Mouse (Mus musculus): ENCODE data around the gene Chd1l. TPM values are rescaled to one million over a fixed set of nuclear protein-coding genes. Genes with fewer than 3 reads are reported as not detected.

The Chd1l gene
- polyA plus RNA-seq, 1 experiment from 2014 or later: 16.2 TPM

GRCm38 (mm10) chr3:97641396-97641795 lies 31.4 kb upstream of the Chd1l start:
- H3K4me1 ChIP-seq (replicated peaks): no peaks in the 10 kb centered on the region
- H3K9me3 ChIP-seq (replicated peaks): no peaks in the 10 kb centered on the region
- ATAC-seq (ENCODE audit: low read depth) (no peak), DNase-seq (no peak)
- no peak overlapping the region for H3K4me3 ChIP-seq (replicated peaks)
- WGBS (ENCODE audit: insufficient replicate concordance): 70% methylated on average over 4 of the region's 4 CpGs
- H3K27me3 ChIP-seq: no peaks in the 10 kb centered on the region
- no peak overlapping the region for H3K9ac ChIP-seq
- no peak overlapping the region for H3K4me2 ChIP-seq
- H3K36me3 ChIP-seq: no peaks in the 10 kb centered on the region
- H3K27ac ChIP-seq: no peak overlapping the region

GRCm38 (mm10) chr3:97634288-97634761 lies 24.3 kb upstream of the Chd1l start:
- ATAC-seq (ENCODE audit: low read depth) (no peak), DNase-seq (no peak)
- Histone ChIP-seq H3K9ac (no peak overlapping the region), H3K4me2 (no peak overlapping the region), H3K36me3 (no peaks in the 10 kb centered on the region), H3K27me3 (no peaks in the 10 kb centered on the region), H3K4me3 (replicated peaks) (no peak overlapping the region), H3K9me3 (replicated peaks) (no peaks in the 10 kb centered on the region), H3K4me1 (replicated peaks) (peaks cover 6% of the 10 kb centered on the region), H3K27ac (no peak overlapping the region)
- WGBS (ENCODE audit: insufficient replicate concordance): 57% methylated on average over 3 of the region's 3 CpGs

GRCm38 (mm10) chr3:97633456-97633855 lies 23.5 kb upstream of the Chd1l start:
- Histone ChIP-seq H3K9me3 (replicated peaks) (no peaks in the 10 kb centered on the region), H3K4me2 (no peak overlapping the region), H3K27ac (no peak overlapping the region), H3K4me1 (replicated peaks) (peaks cover 14% of the 10 kb centered on the region), H3K36me3 (no peaks in the 10 kb centered on the region), H3K9ac (no peak overlapping the region), H3K4me3 (replicated peaks) (no peak overlapping the region), H3K27me3 (no peaks in the 10 kb centered on the region)
- DNase-seq (no peak), ATAC-seq (ENCODE audit: low read depth) (no peak)
- 58% methylated on average over 4 of the region's 4 CpGs for WGBS (ENCODE audit: insufficient replicate concordance)

- H3K9ac ChIP-seq: no peak overlapping the region
Measured at GRCm38 (mm10) chr3:97631258-97631860, 21.4 kb upstream of the Chd1l start.

GRCm38 (mm10) chr3:97630746-97631145 lies 20.7 kb upstream of the Chd1l start:
- Histone ChIP-seq H3K36me3 (no peaks in the 10 kb centered on the region), H3K4me1 (replicated peaks) (peaks cover 22% of the 10 kb centered on the region), H3K9me3 (replicated peaks) (no peaks in the 10 kb centered on the region), H3K4me2 (no peak overlapping the region), H3K4me3 (replicated peaks) (no peak overlapping the region), H3K27ac (no peak overlapping the region), H3K9ac (no peak overlapping the region), H3K27me3 (no peaks in the 10 kb centered on the region)
- DNase-seq (no peak), ATAC-seq (ENCODE audit: low read depth) (no peak)
- whole genome bisulfite sequencing (ENCODE audit: insufficient replicate concordance): 77% methylated on average over 4 of the region's 4 CpGs

More at GRCm38 (mm10) chr3:97631258-97631860, 21.4 kb upstream of the Chd1l start:
- H3K27ac ChIP-seq: no peak overlapping the region
- H3K4me3 ChIP-seq (replicated peaks): no peak overlapping the region
- H3K9me3 ChIP-seq (replicated peaks): no peaks in the 10 kb centered on the region
- peaks cover 22% of the 10 kb centered on the region for H3K4me1 ChIP-seq (replicated peaks)
- no peaks in the 10 kb centered on the region for H3K27me3 ChIP-seq
- ATAC-seq (ENCODE audit: low read depth): no peak
- no peaks in the 10 kb centered on the region for H3K36me3 ChIP-seq
- no peak for DNase-seq
- 69% methylated on average over 8 of the region's 8 CpGs for WGBS (ENCODE audit: insufficient replicate concordance)
- H3K4me2 ChIP-seq: no peak overlapping the region

GRCm38 (mm10) chr3:97629941-97630340 lies 19.9 kb upstream of the Chd1l start:
- Histone ChIP-seq H3K4me3 (replicated peaks) (no peak overlapping the region), H3K4me2 (peak overlapping the region; percentile 74; the same call in 1 of the 2 replicates)

GRCm38 (mm10) chr3:97628391-97629001 lies 18.5 kb upstream of the Chd1l start, which contains the start of gene Fmo5:
Fmo5 (plus strand) TSS chr3:97628804.
- no peaks in the 10 kb centered on the region for H3K36me3 ChIP-seq
- peak within 1 kb of the TSS; percentile 70 for H3K27ac ChIP-seq
- H3K4me1 ChIP-seq (replicated peaks): peaks cover 22% of the 10 kb centered on the region
- peak; percentile 63 for DNase-seq
- 2% methylated on average over 18 of the region's 18 CpGs for WGBS (ENCODE audit: insufficient replicate concordance)
- peak within 1 kb of the TSS; percentile 67 for H3K9ac ChIP-seq
- no peaks in the 10 kb centered on the region for H3K27me3 ChIP-seq
- peak within 1 kb of the TSS; percentile 74 for H3K4me2 ChIP-seq
- peak within 1 kb of the TSS; percentile 63 for H3K4me3 ChIP-seq (replicated peaks)
- no peaks in the 10 kb centered on the region for H3K9me3 ChIP-seq (replicated peaks)
- ATAC-seq (ENCODE audit: low read depth): peak; percentile 100

More at GRCm38 (mm10) chr3:97629941-97630340, 19.9 kb upstream of the Chd1l start:
- no peaks in the 10 kb centered on the region for H3K9me3 ChIP-seq (replicated peaks)
- DNase-seq (no peak), ATAC-seq (ENCODE audit: low read depth) (no peak)
- peaks cover 22% of the 10 kb centered on the region for H3K4me1 ChIP-seq (replicated peaks)
- H3K27ac ChIP-seq: no peak overlapping the region
- no peaks in the 10 kb centered on the region for H3K36me3 ChIP-seq
- WGBS (ENCODE audit: insufficient replicate concordance): 72% methylated on average over 4 of the region's 4 CpGs
- H3K27me3 ChIP-seq: no peaks in the 10 kb centered on the region
- no peak overlapping the region for H3K9ac ChIP-seq

- Histone ChIP-seq H3K9ac (peak overlapping the region; percentile 67; the same call in 1 of the 2 replicates), H3K27ac (peak overlapping the region; percentile 70), H3K4me3 (replicated peaks) (peak overlapping the region; percentile 63), H3K9me3 (replicated peaks) (no peaks in the 10 kb centered on the region), H3K4me2 (peak overlapping the region; percentile 74), H3K4me1 (replicated peaks) (peaks cover 22% of the 10 kb centered on the region), H3K36me3 (no peaks in the 10 kb centered on the region), H3K27me3 (no peaks in the 10 kb centered on the region)
- DNase-seq: no peak
- WGBS (ENCODE audit: insufficient replicate concordance): 73% methylated on average over 7 of the region's 7 CpGs
- peak; percentile 32; the same call in 1 of the 2 replicates for ATAC-seq (ENCODE audit: low read depth)
Measured at GRCm38 (mm10) chr3:97627893-97628292, 17.9 kb upstream of the Chd1l start.

GRCm38 (mm10) chr3:97624611-97625010 lies 14.6 kb upstream of the Chd1l start:
- no peaks in the 10 kb centered on the region for H3K9me3 ChIP-seq (replicated peaks)
- peaks cover 20% of the 10 kb centered on the region for H3K4me1 ChIP-seq (replicated peaks)
- H3K27me3 ChIP-seq: no peaks in the 10 kb centered on the region
- ATAC-seq (ENCODE audit: low read depth): no peak
- 28% methylated on average over 2 of the region's 2 CpGs for WGBS (ENCODE audit: insufficient replicate concordance)
- H3K9ac ChIP-seq: no peak overlapping the region
- DNase-seq: no peak
- H3K27ac ChIP-seq: no peak overlapping the region
- no peak overlapping the region for H3K4me2 ChIP-seq
- no peak overlapping the region for H3K4me3 ChIP-seq (replicated peaks)
- H3K36me3 ChIP-seq: no peaks in the 10 kb centered on the region

GRCm38 (mm10) chr3:97620657-97621056 lies 10.7 kb upstream of the Chd1l start:
- Histone ChIP-seq H3K27ac (no peak overlapping the region), H3K4me1 (replicated peaks) (no peaks in the 10 kb centered on the region), H3K36me3 (no peaks in the 10 kb centered on the region), H3K9ac (no peak overlapping the region), H3K9me3 (replicated peaks) (no peaks in the 10 kb centered on the region), H3K4me2 (no peak overlapping the region), H3K4me3 (replicated peaks) (no peak overlapping the region), H3K27me3 (no peaks in the 10 kb centered on the region)
- ATAC-seq (ENCODE audit: low read depth): no peak
- 63% methylated on average over 4 of the region's 4 CpGs for WGBS (ENCODE audit: insufficient replicate concordance)
- no peak for DNase-seq

- no peak overlapping the region for H3K9ac ChIP-seq
- H3K9me3 ChIP-seq (replicated peaks): no peaks in the 10 kb centered on the region
- 0 out of 2 replicates have a peak, but pooled peaks cover 5% of the 10 kb centered on the region for H3K4me1 ChIP-seq (replicated peaks)
- 0 out of 2 replicates have a peak, but pooled peaks cover 2% of the 10 kb centered on the region for H3K27me3 ChIP-seq
- no peak for ATAC-seq (ENCODE audit: low read depth)
- H3K4me3 ChIP-seq (replicated peaks): no peak overlapping the region
- H3K27ac ChIP-seq: no peak overlapping the region
- no peak for DNase-seq
- WGBS (ENCODE audit: insufficient replicate concordance): 63% methylated on average over 8 of the region's 8 CpGs
- no peak overlapping the region for H3K4me2 ChIP-seq
- H3K36me3 ChIP-seq: no peaks in the 10 kb centered on the region
Measured at GRCm38 (mm10) chr3:97617899-97618298, 7.9 kb upstream of the Chd1l start.

Measured in liver, embryonic 13.5 days (tissue).